Mouse (Mus musculus) cerebellum, adult 8-10 months (tissue): Measurements from ENCODE around the gene Dolk.

Experiments
- DNase-seq: peaks from one replicate; pipeline ENCODE4 v3.0.0; 2022

Gene Dolk

GRCm38 (mm10) chr2:30267466-30267865, 18.7 kb downstream of the Dolk start:
- DNase-seq = no peak

DNA sequence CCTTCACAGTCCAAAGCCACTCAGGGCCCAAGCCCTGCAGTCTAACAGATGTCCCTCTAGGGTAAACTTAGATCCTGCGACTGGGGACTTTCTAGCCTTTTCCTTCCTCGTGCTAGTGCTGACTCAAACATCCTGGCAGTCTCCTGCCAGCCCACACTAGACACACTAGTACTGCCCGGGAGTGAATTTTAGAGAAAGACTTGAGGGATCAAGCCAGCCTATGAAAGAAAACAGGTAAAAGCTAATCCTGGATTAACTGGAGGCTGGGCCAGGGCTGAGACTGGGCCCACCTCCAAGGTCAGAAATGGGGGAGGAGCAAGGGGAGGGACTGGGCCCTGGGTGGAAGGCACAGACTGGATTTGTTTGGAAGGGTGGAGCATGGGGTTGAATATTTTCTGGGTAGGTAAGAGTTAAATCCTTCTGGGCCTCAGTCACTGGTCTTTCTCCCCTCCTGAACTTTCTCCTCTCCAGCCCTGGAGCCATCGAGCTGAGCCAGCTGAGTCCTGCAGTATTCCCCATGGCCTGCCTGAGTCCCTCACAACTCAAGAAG, 19.7 kb downstream of the Dolk start:
- DNase-seq = no peak

DNA sequence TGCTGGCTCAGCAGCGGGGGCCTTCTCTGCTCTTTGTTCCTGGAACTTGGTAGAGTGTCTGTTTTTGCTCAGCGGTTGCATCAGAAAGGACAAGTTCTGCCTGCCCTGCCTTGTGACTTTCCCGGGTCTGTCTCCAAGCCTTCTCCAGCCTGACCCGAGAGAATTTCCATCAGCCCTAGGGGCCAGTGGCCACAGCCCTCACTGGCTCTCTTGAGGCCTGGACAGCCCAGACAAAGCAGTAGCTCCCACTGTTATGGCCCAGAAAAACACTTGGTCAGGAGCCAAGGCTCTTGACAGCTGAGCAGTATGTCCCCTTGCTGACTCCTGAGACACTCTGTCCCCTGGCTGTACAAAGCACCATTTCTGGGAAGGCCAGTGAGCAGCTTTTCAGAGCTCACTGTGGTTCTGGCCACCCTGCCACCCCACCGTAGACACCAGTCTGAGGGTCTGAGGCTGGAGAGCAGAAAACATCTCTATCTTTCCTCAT, 20.3 kb downstream of the Dolk start, which contains the start of gene Phyhd1:
Gene Phyhd1 (plus strand): TSS at position 437 of the 487 bp plus-strand sequence.
- peak; percentile 63 for DNase-seq

DNA sequence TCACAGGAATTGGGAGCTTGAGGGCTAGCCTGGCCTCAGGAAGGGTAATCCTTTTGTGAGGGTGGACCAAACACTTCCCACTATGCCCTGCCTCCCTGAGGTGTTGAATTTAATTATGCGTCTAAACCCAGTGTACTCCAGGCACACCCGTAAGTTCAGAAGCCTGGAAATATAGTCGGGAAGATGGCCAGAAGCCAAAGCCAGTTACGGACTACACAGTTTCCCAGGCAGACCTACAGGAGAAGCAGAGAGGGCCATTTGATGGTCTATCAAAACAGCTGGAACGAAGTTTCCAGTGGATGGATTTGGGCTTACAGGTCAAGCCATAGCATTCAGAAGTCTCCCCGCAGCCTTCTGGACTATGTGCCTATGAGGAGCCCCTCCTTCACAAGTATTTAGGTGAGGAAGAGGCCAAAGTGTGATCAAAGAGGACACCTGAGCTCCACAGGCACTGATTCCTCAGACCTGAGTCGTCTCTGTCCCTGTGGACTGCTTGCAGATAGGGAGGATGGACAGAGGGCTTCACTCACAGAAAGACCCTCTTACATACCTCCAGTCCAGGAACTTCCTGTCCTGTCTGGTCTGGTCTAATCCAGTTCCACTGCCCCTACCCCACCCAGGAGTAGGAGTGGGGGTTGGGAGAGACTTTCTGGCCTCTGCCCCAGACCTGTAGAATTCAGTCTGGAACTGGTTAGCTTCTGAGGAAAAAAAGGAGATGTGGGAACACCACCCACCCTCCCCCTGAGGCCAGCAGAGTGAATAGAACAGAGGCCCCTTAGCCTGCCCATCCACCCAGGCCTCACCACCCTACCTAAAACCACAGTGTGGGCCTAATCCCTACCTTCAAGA, 21.2 kb downstream of the Dolk start:
- DNase-seq = no peak

GRCm38 (mm10) chr2:30263811-30264210, 22.3 kb downstream of the Dolk start:
- DNase-seq = no peak

DNA sequence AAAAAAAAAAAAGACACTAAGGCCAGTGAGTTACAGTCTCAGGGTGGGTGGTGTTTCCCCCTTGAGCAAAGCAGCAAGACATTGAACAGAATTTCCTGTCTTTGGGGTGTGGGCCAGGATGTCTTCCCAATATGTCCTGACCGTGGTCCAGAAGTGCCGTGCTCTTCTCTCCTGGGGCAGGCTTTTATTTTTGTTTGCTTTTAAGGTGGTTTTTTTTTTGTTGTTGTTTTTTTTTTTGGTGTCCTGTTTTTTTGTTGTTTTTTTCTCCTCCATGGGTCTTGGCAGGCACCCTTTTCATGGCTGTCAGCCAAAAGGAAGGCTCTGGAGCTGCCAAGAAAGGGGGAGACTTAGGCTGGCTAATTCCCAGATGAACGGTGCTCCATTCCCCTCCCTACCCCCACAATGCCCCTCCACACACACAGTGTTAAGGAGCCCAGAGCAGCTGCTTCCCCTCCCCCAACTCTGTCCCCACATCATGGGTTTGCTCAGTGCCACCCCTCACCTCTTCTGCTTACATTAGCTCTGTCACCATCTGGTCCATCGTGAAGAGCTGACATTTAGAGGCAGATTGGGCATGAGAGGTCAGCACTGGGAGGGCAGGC, 23.2 kb downstream of the Dolk start:
- DNase-seq = peak; percentile 77

DNA sequence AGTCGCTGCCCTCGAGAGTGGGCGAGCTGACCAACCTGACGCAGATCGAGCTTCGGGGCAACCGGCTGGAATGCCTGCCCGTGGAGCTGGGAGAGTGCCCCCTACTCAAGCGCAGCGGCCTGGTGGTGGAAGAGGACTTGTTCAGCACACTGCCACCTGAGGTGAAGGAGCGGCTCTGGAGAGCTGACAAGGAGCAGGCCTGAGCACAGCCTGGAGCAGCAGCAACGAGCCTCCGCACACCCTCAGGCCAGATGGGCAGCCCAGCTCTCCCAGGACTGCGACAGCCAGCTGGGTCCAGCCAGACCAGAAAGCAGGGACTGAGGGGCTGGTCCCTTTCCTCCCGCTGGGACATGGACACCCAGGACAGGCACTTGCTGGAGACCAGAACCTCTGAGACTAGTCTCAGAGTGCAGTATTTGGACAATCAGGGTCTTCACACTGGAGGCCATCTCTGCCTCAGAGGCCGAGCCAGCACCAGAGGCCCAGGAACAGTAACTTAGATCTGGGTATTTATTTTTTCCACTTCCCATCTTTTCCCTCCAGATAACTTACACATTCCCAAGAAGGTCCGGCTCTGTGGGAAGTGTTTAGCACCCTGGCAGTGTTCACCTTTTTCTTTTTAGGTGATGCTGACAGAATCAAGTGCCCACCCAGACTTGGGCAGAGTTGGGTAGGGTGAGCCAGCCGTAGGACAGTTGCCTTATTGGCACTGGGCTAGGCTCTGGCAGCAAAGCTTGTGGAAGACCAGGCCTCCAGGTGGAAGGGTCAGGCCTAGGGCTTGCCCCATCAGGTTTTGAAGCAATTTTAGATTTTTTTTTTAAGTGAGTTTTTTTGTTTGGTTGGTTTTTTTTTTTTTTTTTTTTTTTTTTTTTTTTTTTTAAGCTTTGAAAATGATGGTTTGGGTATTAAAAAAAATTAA, 24.0 kb downstream of the Dolk start:
- DNase-seq = peak; percentile 33

GRCm38 (mm10) chr2:30261064-30261736, 24.9 kb downstream of the Dolk start:
- no peak for DNase-seq

GRCm38 (mm10) chr2:30259131-30260064, 26.7 kb downstream of the Dolk start:
- no peak for DNase-seq

DNA sequence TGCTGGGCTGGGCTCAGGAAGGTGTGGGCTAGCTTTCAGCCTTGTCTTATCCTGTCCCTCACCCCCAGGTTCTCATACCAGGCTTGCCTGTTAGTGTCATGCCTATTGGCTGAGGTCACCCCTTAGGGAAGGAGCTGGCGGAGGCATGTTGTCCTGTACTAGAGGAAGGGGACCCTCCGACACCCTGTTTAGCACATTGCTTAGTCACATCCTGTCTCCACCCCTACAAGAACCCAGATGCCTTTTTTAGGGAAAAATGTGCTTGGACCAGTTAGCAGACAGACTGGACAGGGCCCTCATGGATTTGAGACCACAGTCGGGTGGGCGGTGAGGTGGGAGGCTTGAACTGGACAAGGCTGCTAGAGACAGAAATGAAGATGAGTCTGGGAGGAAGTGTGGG, 27.5 kb downstream of the Dolk start:
- DNase-seq = no peak

- no peak for DNase-seq
Measured at GRCm38 (mm10) chr2:30257699-30258460, 28.3 kb downstream of the Dolk start.

GRCm38 (mm10) chr2:30256616-30257350, 29.4 kb downstream of the Dolk start:
- no peak for DNase-seq

GRCm38 (mm10) chr2:30255631-30256395, 30.3 kb downstream of the Dolk start:
- DNase-seq = no peak

- no peak for DNase-seq
Measured at GRCm38 (mm10) chr2:30253809-30254208, 32.3 kb downstream of the Dolk start.

DNA sequence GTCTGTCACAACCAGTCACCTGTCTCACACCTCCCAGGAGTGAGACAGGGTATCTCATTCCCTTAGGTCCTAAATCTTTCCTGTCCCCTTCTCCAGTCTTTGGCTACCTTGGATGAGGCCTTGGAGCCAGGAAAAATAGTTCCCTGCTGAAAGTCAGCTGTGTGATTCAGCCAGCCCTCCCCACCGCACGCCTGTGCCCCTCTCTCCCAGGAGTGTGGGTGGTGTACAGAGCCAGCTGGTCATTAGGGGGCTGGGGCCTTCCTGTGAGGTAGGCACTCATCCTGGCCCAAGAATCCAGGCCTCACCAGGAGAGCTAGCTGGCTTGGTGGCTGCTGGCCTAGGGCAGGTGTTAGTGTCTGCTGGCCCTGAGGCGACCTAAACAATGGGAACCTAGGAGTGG, 33.6 kb downstream of the Dolk start:
- DNase-seq = no peak

DNA sequence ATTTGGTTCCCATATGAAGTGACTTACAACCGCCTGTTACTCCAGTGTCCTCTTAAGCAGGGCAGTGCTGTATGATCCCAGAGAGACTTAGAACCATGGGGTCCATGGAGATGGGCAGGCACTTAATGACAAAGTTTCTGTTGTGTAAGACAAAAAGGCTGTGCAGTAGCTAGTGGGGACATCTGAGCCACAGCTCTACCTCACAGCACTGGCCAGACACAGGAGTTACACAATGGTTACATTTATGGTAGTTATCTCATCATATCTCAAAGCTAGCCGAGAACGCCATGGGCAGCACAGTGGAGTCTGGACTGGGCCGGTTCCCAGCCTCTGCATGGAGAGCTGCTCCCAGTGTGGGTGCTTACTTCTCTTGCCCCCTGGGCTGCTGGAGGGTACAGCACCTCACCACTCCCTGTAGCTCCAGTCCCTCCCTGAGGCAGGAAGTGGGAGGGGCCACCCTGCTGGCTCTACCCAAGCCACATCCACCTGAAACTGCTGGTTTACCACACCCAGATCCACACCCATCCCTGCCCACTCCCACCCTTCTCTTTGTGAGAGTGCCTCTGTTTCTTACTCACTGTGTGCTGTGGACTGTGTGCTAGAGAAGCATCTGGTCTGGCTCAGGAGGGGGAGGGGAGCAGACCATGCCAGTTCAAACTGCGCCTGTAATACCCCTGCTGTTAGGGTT, 34.6 kb downstream of the Dolk start:
- DNase-seq = no peak

DNA sequence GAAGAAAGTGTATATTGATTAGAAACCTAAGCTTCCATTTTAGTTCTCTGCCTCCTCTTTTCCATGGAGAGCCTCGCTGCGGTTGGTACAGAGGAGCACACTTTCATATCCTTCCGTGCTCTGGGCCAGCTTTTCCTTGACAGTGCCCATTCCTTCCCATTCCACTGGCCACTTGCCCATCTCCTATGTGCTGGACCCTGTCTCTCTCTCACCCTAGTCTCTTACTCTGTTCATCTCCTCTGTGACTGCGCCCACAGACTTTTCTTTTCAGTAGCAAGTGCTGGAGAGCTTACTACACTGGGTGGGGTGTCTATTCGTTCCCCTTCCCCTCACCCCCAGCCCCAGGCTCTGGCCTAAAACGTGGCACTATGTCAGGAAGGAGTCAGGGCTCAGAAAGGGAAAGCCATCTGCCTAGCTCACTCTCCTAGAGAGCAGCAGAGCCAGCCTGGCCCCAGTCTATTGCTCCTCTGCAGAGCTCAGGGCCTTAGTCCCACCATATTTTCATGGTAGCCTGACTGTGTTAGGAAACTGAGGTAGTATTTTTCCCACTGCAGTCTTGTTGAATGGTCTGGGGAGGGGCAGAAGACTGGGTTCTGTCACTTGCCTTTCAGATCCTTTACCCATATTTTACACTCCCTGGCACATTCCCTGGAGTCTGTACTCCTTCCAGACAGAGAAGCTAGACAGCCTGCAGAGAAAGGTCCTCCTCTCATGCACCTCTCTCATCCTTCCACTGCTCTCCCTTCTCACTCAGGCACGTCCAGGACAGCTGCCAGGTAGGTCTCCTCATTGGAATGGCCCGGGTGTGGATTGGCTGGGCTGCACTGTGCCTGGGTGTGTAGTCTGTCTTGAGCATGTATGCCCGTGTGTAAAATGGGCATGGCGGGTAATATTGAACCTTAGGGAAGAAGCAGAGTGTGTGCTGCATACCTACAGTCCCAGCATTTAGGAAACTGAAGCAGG, 35.7 kb downstream of the Dolk start:
- DNase-seq = no peak
